Mouse (Mus musculus) brain, embryonic 14.5 days (tissue): ENCODE measurements around the gene Sbf2. TPM values are rescaled to one million over a fixed set of nuclear protein-coding genes. Genes with fewer than 3 reads are reported as not detected.

Experiments used
- DNase-seq: peaks from one replicate; pipeline ENCODE4 v3.0.0-alpha.2; 2011; ENCODE audit warnings: low read depth
- CTCF ChIP-seq: fragments of 200-500 bp; IDR thresholded peaks from 2 replicates; pipeline ENCODE4 v1.5.1; 2012; ENCODE audit warnings: inconsistent platforms, mild to moderate bottlenecking, moderate library complexity, borderline replicate concordance; ENCODE audit not compliant: insufficient read depth, insufficient read length; ENCODE audit errors: extremely low read depth
- POLR2A ChIP-seq: fragments of 200-500 bp; IDR thresholded peaks from 2 replicates; pipeline ENCODE4 v1.6.1; 2012; ENCODE audit warnings: mild to moderate bottlenecking, inconsistent platforms, borderline replicate concordance; ENCODE audit not compliant: poor library complexity, insufficient read depth, insufficient read length, severe bottlenecking; ENCODE audit errors: extremely low read depth
- polyA plus RNA-seq: library from polyadenylated mRNA; depleted of rRNA; stranded (reverse); fragments of >200 nt; gene quantifications from 2 replicates; pipeline ENCODE4 v1.2.3, GENCODE M21; 2012; rRNA removed

Gene Sbf2
- polyA plus RNA-seq, 1 experiment, result 79.0 TPM

DNA sequence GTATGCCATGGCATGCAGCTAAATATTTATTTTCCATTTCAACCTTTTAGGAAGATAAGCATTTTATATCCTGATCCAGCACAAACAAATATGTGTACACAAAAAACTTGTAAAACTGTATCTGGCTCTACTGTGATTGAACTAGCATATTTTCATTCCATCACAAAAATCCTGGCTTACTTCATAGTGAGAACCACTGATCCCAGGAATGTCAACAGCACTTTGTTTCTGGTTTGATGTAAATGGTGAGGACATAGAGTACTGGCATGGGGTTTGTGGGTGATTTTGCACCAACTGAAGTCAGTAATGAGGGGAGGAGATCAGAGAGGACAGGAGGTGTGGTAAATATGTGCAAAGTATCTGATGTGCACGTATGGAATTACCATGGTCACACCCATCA lies 352.1 kb downstream of the Sbf2 start:
- TF ChIP-seq CTCF (no peak), POLR2A (no peak)
- DNase-seq, result no peak

- no peak for TF ChIP-seq CTCF
- DNase-seq, result no peak
These were observed 352.9 kb downstream of the Sbf2 start for GRCm38 (mm10) chr7:110261807-110262206.

- TF ChIP-seq CTCF (no peak), POLR2A (no peak)
- DNase-seq, result peak; percentile 60
These were observed 354.6 kb downstream of the Sbf2 start for GRCm38 (mm10) chr7:110259966-110260711.

DNA sequence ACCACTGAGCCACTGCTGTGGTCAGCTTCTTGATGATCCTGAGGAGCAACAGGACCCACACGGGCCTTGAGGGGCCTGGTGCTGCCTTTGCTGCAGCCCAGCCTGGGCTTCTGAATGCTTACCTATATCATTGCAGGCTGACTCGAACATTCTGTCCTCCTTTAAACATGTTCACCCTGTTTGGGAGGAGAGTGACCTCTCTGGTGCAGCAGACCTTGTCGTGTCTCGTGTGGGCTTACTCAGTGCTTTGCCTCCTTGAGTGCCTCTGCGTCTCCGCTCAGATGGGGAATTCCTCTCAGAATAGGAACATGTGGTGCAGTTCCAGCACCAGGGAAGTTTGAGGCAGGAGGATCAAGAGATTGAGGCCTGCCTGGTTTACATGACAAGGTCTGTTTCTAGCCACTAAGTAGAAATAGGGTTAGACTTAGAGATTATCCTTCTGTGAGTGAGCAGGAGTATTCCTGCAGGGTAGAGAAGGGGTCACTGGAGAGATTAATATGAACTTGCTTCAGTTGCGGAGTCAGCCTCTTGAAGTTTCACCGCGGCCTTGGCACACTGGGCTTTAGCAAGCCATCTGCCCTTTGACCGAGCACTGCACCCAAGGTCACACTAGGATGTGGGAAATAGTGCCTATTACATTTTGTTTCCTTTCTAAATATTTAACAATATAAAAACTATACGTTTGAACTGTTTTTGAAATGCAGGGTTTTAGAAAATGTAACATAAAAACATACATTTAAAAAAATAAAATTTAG lies 356.3 kb downstream of the Sbf2 start:
- no peak for DNase-seq

More for the DNA sequence above, 356.3 kb downstream of the Sbf2 start:
- TF ChIP-seq CTCF, result no peak
- TF ChIP-seq POLR2A, result no peak

Other genes with a start within 250 kb of the Sbf2 start
- 1.2 and 1.4 TPM in 2 replicates for gene Adm, start 12.7 kb upstream of the Sbf2 start, polyA plus RNA-seq
- 5.3 and 7.6 TPM in 2 replicates for gene Ampd3, start 153.3 kb upstream of the Sbf2 start, polyA plus RNA-seq
- gene Rnf141, start 229.5 kb upstream of the Sbf2 start, polyA plus RNA-seq, result 31.2 and 39.8 TPM in 2 replicates
- gene Lyve1, start 248.3 kb upstream of the Sbf2 start, polyA plus RNA-seq, result 4.7 and 4.9 TPM in 2 replicates